Mouse (Mus musculus) inflammation-experienced regulatory T-cells, adult 6 months (primary cell): ENCODE data around the gene Prkar1a. TPM values are rescaled to one million over a fixed set of nuclear protein-coding genes. Genes with fewer than 3 reads are reported as not detected.
"Not testable (repeated sequence)": the region's sequence is repeated elsewhere in the genome, so short reads cannot be mapped to it uniquely, and the experiment has no call there.

ENCODE experiments used
- ATAC-seq: one replicate; pipeline ENCODE4 v1.8.0; 2017
- polyA plus RNA-seq, 3 experiments: library from polyadenylated mRNA; unstranded; fragments of 100-300 nt; shearing (Covaris generic); gene quantifications; one replicate each; pipeline ENCODE4 v1.2.1; 2017

The Prkar1a gene
- polyA plus RNA-seq, 3 experiments from 2014 or later = 403 to 748 (median 453) TPM

- ATAC-seq = no peak
These were observed 695 bp upstream of the Prkar1a start for GRCm38 (mm10) chr11:109648510-109648909.

DNA sequence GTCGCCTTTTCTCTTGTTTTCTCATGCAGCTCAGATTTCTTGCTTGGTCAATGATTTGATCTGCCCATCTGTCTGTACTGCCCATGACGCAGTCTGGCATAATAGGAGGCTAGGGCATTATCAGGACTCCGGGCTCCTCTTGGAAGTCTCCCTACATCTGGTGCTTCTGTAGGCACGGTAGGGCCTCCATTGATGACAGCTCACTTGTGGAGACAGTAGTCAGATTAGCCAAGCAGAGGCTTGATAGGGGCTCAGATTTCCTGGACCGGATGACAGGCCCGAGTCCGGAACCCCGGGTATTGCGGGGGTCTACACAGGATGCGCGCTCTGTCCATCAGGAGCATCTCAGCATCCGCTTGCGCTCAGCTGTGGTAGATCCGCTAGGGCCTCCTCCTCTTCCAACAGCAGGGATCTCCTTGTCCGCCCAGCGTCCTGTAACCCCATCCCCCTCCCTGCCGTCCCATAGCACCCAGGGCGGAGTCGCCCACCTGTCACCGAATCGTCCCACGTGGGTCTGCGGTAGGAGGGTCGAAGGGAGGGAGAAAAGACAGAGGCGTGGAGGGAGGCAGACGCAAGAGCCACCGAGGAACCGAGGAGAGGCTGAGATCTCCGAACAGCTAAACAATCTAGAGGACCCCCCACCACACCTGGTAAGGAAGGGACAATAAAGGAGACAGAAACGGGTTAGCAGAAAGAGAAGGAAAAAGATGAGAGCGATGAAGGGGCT is 933 bp downstream of the Prkar1a start:
- peak; percentile 53 for ATAC-seq

GRCm38 (mm10) chr11:109650788-109651565 is 1.8 kb downstream of the Prkar1a start:
- peak; percentile 85 for ATAC-seq

DNA sequence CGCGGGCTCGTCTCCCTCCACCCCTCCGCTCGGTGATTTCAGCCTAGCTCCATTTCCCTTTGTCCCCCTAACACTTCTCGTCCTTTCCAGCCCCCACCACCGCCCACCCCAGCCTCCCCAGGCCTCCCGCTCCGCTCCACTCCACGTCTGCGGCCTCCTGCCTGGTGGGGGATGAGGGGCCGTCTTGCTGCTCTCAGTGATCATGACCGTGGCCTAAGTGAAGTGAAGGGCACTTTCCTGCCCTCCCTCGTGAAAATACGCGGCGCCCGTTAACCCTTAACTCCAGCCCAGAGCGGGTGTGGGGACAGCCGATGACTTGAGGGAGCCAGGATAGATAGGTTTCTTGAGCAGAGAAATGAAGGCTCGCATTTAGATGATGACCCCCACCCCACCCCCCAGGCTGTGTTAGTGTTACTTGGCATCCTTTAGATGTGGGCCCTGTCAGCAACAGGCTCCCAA is 2.4 kb downstream of the Prkar1a start:
- no peak for ATAC-seq

DNA sequence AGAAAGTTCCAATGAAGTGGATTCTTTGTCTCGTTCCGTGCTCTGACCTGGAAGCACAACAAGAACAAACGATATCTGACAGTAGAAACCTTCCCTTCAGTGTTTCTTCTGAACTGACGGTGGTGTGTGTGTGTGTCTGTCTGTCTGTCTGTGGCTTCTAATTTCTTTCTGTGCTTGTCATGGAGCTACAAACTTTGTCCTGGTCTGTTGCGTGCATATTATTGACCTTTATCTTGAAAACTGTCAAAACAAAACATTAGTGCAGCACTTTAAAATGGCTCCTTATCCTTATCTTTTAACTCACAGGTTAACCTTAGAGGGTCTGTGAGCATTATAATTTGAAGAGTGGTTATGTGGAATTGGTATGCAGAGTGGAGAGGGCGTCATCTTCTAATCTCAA is 3.3 kb downstream of the Prkar1a start:
- no peak for ATAC-seq

DNA sequence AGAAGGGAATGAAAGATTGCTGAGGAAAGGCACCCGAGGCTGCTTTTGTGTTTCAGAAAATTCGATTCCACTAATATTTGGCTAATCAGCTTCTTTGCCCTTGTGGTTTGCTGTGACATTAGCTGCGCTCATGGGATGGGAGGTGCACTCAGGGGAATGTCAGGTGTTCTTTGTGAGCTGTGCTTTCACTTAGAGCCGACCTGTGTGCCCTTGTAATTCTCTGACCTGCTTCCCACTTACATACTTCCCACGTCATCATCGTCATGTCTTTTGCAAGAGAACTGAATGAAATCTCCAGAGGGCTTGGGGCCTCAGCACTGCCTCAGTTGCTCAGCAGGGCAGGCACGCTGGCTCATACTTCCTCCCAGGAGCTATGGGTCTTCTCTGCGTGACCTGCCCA is 4.0 kb downstream of the Prkar1a start:
- no peak for ATAC-seq

DNA sequence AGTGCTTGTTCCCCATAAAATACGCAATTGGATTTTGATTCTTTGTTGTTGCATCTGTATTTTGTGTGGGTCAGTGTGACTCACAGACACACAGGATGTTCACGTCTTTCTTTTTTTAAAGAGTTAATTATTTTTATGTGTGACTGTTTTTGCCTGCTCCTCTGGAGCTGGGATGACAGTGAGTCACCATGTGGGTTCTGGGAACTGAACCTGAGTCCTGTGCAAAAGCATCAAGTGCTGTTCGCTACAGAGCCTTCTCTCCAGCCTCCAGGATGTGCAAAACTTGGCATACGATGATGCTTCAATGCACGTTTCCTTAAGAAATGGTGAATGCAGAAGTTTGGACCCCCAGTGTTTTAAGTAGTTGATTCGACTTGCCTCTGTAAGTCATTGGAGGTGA is 5.4 kb downstream of the Prkar1a start:
- ATAC-seq = no peak

DNA sequence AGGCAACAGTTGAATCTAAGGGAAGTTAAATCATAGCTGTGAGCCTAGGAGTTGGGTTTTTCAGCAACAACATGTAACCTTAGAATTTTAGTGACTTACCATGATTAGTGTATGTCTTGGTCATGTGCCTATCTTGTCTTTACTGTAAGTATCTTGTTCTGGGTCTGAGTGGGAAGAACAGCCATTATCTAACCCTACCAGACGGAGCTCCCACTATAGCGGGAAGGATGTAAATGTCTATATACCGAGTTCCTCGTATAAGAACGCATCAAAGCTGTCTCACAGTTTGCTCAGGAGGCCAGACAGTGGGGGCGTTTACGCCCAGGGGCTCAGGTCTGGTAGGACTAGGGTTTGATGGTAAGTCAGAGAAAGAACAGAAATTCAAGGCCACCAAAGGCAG is 7.0 kb downstream of the Prkar1a start:
- no peak for ATAC-seq

GRCm38 (mm10) chr11:109660526-109660925 is 11.3 kb downstream of the Prkar1a start:
- not testable (repeated sequence) for ATAC-seq

DNA sequence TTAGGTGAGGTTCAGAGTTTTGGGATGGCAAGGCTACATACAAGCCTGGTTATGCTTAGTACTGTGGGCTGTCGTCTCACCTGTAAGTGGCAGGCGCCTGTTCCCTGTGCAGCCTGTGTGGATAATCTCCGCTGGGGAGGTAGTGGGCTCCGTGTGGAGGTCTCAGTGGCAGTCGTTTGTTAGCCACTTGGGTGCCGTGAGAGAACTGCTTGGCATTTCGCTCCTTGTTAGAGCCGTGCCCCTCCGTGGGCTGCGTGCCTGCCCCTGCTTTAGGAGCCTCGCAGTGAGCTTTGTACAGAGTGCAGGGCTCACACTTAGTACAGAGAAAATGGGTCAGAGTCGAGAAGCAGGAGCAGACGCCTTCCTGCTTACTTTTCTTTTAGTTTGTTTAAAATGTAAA is 15.1 kb downstream of the Prkar1a start:
- ATAC-seq = no peak

- ATAC-seq = no peak
These were observed 16.2 kb downstream of the Prkar1a start for GRCm38 (mm10) chr11:109665424-109665823.

GRCm38 (mm10) chr11:109666411-109666810 is 17.2 kb downstream of the Prkar1a start:
- no peak for ATAC-seq

GRCm38 (mm10) chr11:109667371-109667770 is 18.2 kb downstream of the Prkar1a start:
- no peak for ATAC-seq

- no peak for ATAC-seq
These were observed 19.0 kb downstream of the Prkar1a start for GRCm38 (mm10) chr11:109668115-109668725.

- ATAC-seq = no peak
These were observed 20.0 kb downstream of the Prkar1a start for GRCm38 (mm10) chr11:109669149-109669708.

DNA sequence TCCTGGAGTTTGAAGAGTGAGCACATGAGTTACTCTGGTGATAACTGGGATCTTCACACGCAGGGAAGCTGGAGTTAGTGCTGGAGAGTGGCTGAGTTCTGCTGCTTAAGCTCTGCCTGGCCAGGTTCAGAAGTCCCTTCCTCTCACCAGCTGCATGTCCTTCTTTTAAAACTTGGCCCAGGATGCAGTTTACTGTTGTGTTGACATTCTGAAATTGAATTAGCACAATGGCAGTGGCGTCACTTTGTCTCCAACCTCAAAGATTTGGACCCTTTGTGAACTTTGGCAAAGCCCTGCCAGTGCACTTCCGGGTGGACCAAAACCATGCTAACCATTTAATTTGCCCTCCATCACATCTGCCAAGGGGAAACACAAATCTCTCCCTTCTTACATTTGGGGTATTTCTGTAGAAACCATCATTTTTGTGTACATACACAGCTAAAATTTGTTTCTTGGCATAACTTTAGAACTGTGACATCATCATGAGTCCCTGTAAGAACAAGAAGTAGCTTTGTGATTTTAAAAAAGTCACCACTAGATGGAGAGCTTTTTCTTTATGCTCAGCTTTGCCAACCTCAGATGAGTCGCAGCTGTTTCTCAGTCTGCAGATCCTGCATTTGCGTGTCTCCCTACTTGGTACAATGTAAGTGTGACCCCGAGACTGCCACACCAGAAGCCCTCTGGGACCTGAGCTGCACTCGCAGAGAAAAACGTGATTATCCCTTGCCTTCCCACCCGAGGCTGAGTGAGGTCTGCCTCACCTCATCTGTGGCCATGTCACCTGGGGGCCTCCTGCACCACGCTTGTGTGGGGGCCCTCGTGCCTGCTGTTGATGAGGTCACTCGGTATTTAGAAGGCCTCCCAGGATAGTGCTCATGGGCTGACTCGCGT is 21.1 kb downstream of the Prkar1a start:
- peak; percentile 54 for ATAC-seq

- peak; percentile 70 for ATAC-seq
These were observed 22.2 kb downstream of the Prkar1a start for GRCm38 (mm10) chr11:109671136-109672020.

DNA sequence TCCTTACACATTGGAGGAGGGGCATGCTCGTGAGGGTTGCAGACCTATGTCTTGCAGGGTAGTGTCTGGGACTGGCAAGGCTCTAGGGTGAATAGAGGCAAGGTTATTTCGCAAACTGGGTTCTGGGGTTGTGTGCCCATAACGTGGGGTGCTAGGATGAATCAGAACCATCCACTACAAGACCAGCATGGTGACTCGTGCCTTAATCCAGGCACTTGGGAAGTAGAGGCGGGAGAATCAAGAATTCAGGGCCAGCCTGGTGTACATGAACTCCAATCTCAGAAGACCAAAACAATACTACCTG is 22.8 kb downstream of the Prkar1a start:
- ATAC-seq = no peak

DNA sequence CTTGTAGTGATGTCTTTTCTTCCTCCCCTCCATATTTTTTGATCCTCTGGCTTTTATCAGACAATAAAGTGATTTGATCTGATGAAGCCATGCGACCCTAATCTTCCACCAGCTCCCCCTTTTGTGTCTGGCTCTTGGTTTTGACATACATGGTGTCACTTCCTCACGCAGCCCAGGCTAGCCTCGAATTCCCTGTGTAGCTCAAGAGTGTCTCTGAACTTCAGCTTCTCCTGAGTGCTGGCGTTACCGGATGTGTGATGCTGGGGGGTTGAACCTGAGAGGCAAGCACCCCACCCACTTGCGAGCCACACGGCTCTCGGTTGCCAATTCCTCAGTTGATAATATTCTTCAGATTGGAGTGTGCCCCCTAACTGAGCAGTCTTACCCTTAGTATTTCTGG is 23.2 kb downstream of the Prkar1a start:
- ATAC-seq = peak; percentile 15

DNA sequence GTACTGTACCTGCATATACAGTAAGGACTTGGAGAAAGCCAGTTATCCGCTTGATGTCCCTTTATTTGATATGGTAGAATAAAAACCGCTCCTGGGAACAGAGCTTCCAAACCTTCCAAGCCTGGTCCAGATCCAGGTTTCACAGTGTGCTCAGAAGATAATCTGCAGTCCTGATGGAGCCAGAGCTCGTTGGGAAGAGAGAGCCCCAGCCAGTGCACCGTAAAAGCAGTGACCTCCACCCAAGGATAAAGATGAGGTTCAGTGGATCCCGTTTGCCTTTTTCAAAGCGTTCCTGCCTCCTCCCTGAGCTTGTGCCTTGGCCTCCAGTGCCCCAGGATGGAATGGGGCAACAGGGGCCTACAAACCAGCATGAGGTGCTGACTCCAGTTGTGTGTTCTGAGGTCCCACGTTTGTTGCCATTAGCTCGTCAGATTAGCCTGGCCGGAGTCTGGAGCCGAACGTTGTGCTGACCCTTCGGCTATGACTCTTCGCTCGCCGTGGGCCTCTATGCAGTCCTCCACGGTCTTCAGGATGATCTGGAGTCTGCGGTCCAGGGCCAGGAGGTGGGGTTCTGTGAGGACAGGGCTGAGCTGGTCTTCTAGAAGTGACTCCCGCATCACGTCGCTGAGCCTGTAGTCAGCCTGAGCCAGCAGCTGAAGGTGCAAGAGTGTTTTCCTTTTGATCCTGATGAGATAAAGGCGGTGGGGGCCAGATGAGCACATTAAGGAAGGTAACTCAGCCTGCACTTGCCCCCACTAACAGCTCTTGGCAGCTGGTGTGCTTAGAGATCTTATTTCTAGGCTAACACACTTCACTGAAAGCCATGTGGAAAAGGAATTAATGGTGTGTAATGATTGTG is 23.9 kb downstream of the Prkar1a start:
- ATAC-seq = no peak
